Mouse (Mus musculus) gastrocnemius, adult 18-20 months (tissue): ENCODE measurements around the gene Adck2. TPM values are rescaled to one million over a fixed set of nuclear protein-coding genes. Genes with fewer than 3 reads are reported as not detected.

Experiments used
- total RNA-seq, 2 experiments: library from RNA; stranded (reverse); gene quantifications; 2 replicates each; pipeline ENCODE4 v1.2.3; 2021

Adck2 gene
- total RNA-seq, 2 experiments from 2014 or later: 4.3 to 4.9 TPM

Other genes with a start within 250 kb of the Adck2 start
- 10 to 100 TPM; 11.6 to 16.2 TPM for gene Slc37a3, start 196.2 kb upstream of the Adck2 start, total RNA-seq
- gene Rab19, start 192.7 kb upstream of the Adck2 start, total RNA-seq: not detected
- 10 to 100 TPM; 14.0 to 16.4 TPM for gene Mkrn1, start 153.4 kb upstream of the Adck2 start, total RNA-seq
- 1 to 10 TPM; 2.8 to 3.1 TPM for gene Dennd2a, start 16.0 kb upstream of the Adck2 start, total RNA-seq
- 1 to 10 TPM in 1 of 2 experiments, not detected in 1; 1.3 TPM for gene Gm42420, start 11.9 kb downstream of the Adck2 start, total RNA-seq
- gene Ndufb2, start 18.7 kb downstream of the Adck2 start, total RNA-seq: 100 to 1,000 TPM; 383 to 422 TPM
- 1 to 10 TPM; 5.0 to 6.2 TPM for gene Braf, start 151.6 kb downstream of the Adck2 start, total RNA-seq
- gene Mrps33, start 237.1 kb downstream of the Adck2 start, total RNA-seq: 10 to 100 TPM; 50.8 to 55.1 TPM